Mouse (Mus musculus): Measurements from ENCODE around the gene Itpkb. TPM values are rescaled to one million over a fixed set of nuclear protein-coding genes. Genes with fewer than 3 reads are reported as not detected.

Gene Itpkb
- polyA plus RNA-seq, 1 experiment from 2014 or later = 10.9 TPM

GRCm38 (mm10) chr1:180308897-180309296, 21.4 kb upstream of the Itpkb start:
- WGBS = 74% methylated on average over 4 of the region's 4 CpGs
- H3K36me3 ChIP-seq (ENCODE audit: control insufficient read depth, insufficient read depth, low read length) = no peaks in the 10 kb centered on the region

GRCm38 (mm10) chr1:180312286-180312685, 18.0 kb upstream of the Itpkb start:
- H3K27me3 ChIP-seq (ENCODE audit: control insufficient read depth, insufficient read depth, low read length) = no peaks in the 10 kb centered on the region
- no peak for ATAC-seq (ENCODE audit: insufficient number of reproducible peaks, insufficient read depth, low FRiP score, low read depth)
- no peaks in the 10 kb centered on the region for H3K36me3 ChIP-seq (ENCODE audit: control insufficient read depth, insufficient read depth, low read length)
- H3K4me3 ChIP-seq (ENCODE audit: low read depth, low read length) = no peak overlapping the region
- no peaks in the 10 kb centered on the region for H3K9me3 ChIP-seq (ENCODE audit: control insufficient read depth, low read depth, low read length)
- H3K4me1 ChIP-seq (ENCODE audit: control insufficient read depth, insufficient read depth, low read length) = peaks cover 31% of the 10 kb centered on the region
- 0 out of 2 replicates have a peak overlapping the region, but pooled peaks have one; percentile 4 for H3K27ac ChIP-seq (ENCODE audit: low read length)
- H3K4me2 ChIP-seq (replicated peaks; ENCODE audit: low read depth, low read length) = no peak overlapping the region
- WGBS = 78% methylated on average over 6 of the region's 6 CpGs
- no peak overlapping the region for H3K9ac ChIP-seq (replicated peaks; ENCODE audit: low read depth, low read length)

More at GRCm38 (mm10) chr1:180308897-180309296, 21.4 kb upstream of the Itpkb start:
- H3K9me3 ChIP-seq (ENCODE audit: control insufficient read depth, low read depth, low read length) = no peaks in the 10 kb centered on the region
- no peak overlapping the region for H3K4me2 ChIP-seq (replicated peaks; ENCODE audit: low read depth, low read length)
- no peak overlapping the region for H3K4me3 ChIP-seq (ENCODE audit: low read depth, low read length)
- no peak for ATAC-seq (ENCODE audit: insufficient number of reproducible peaks, insufficient read depth, low FRiP score, low read depth)
- H3K27ac ChIP-seq (ENCODE audit: low read length) = no peak overlapping the region
- no peak overlapping the region for H3K9ac ChIP-seq (replicated peaks; ENCODE audit: low read depth, low read length)
- peaks cover 24% of the 10 kb centered on the region for H3K4me1 ChIP-seq (ENCODE audit: control insufficient read depth, insufficient read depth, low read length)
- H3K27me3 ChIP-seq (ENCODE audit: control insufficient read depth, insufficient read depth, low read length) = no peaks in the 10 kb centered on the region

GRCm38 (mm10) chr1:180312792-180313311, 17.4 kb upstream of the Itpkb start:
- Histone ChIP-seq H3K4me2 (replicated peaks; ENCODE audit: low read depth, low read length) (peak overlapping the region; percentile 37; the same call in 1 of the 2 replicates), H3K27ac (ENCODE audit: low read length) (0 out of 2 replicates have a peak overlapping the region, but pooled peaks have one; percentile 4)
- no peak for ATAC-seq (ENCODE audit: insufficient number of reproducible peaks, insufficient read depth, low FRiP score, low read depth)

GRCm38 (mm10) chr1:180313517-180314440, 16.5 kb upstream of the Itpkb start:
- Histone ChIP-seq H3K36me3 (ENCODE audit: control insufficient read depth, insufficient read depth, low read length) (no peaks in the 10 kb centered on the region), H3K27ac (ENCODE audit: low read length) (no peak overlapping the region), H3K27me3 (ENCODE audit: control insufficient read depth, insufficient read depth, low read length) (no peaks in the 10 kb centered on the region), H3K4me3 (ENCODE audit: low read depth, low read length) (peak overlapping the region; percentile 11; the same call in 1 of the 2 replicates), H3K9me3 (ENCODE audit: control insufficient read depth, low read depth, low read length) (no peaks in the 10 kb centered on the region), H3K4me2 (replicated peaks; ENCODE audit: low read depth, low read length) (peak overlapping the region; percentile 37), H3K9ac (replicated peaks; ENCODE audit: low read depth, low read length) (no peak overlapping the region), H3K4me1 (ENCODE audit: control insufficient read depth, insufficient read depth, low read length) (peaks cover 21% of the 10 kb centered on the region)
- ATAC-seq (ENCODE audit: insufficient number of reproducible peaks, insufficient read depth, low FRiP score, low read depth) = peak; percentile 70
- 11% methylated on average over 20 of the region's 20 CpGs for WGBS

More at GRCm38 (mm10) chr1:180312792-180313311, 17.4 kb upstream of the Itpkb start:
- WGBS = 42% methylated on average over 6 of the region's 6 CpGs
- peaks cover 25% of the 10 kb centered on the region for H3K4me1 ChIP-seq (ENCODE audit: control insufficient read depth, insufficient read depth, low read length)
- H3K36me3 ChIP-seq (ENCODE audit: control insufficient read depth, insufficient read depth, low read length) = no peaks in the 10 kb centered on the region
- H3K9ac ChIP-seq (replicated peaks; ENCODE audit: low read depth, low read length) = no peak overlapping the region
- no peak overlapping the region for H3K4me3 ChIP-seq (ENCODE audit: low read depth, low read length)
- H3K9me3 ChIP-seq (ENCODE audit: control insufficient read depth, low read depth, low read length) = no peaks in the 10 kb centered on the region
- H3K27me3 ChIP-seq (ENCODE audit: control insufficient read depth, insufficient read depth, low read length) = no peaks in the 10 kb centered on the region

GRCm38 (mm10) chr1:180314641-180315040, 15.6 kb upstream of the Itpkb start:
- H3K4me1 ChIP-seq (ENCODE audit: control insufficient read depth, insufficient read depth, low read length) = peaks cover 21% of the 10 kb centered on the region
- no peak overlapping the region for H3K4me2 ChIP-seq (replicated peaks; ENCODE audit: low read depth, low read length)
- 72% methylated on average over 11 of the region's 11 CpGs for WGBS
- ATAC-seq (ENCODE audit: insufficient number of reproducible peaks, insufficient read depth, low FRiP score, low read depth) = no peak
- no peaks in the 10 kb centered on the region for H3K27me3 ChIP-seq (ENCODE audit: control insufficient read depth, insufficient read depth, low read length)
- no peaks in the 10 kb centered on the region for H3K36me3 ChIP-seq (ENCODE audit: control insufficient read depth, insufficient read depth, low read length)
- no peaks in the 10 kb centered on the region for H3K9me3 ChIP-seq (ENCODE audit: control insufficient read depth, low read depth, low read length)
- H3K27ac ChIP-seq (ENCODE audit: low read length) = no peak overlapping the region
- no peak overlapping the region for H3K9ac ChIP-seq (replicated peaks; ENCODE audit: low read depth, low read length)
- no peak overlapping the region for H3K4me3 ChIP-seq (ENCODE audit: low read depth, low read length)

GRCm38 (mm10) chr1:180315127-180315526, 15.2 kb upstream of the Itpkb start:
- no peak for ATAC-seq (ENCODE audit: insufficient number of reproducible peaks, insufficient read depth, low FRiP score, low read depth)
- WGBS = 48% methylated on average over 3 of the region's 3 CpGs
- no peaks in the 10 kb centered on the region for H3K27me3 ChIP-seq (ENCODE audit: control insufficient read depth, insufficient read depth, low read length)

GRCm38 (mm10) chr1:180317450-180317849, 12.8 kb upstream of the Itpkb start:
- no peak overlapping the region for H3K27ac ChIP-seq (ENCODE audit: low read length)

More at GRCm38 (mm10) chr1:180315127-180315526, 15.2 kb upstream of the Itpkb start:
- Histone ChIP-seq H3K4me3 (ENCODE audit: low read depth, low read length) (no peak overlapping the region), H3K4me2 (replicated peaks; ENCODE audit: low read depth, low read length) (no peak overlapping the region), H3K9ac (replicated peaks; ENCODE audit: low read depth, low read length) (no peak overlapping the region), H3K9me3 (ENCODE audit: control insufficient read depth, low read depth, low read length) (no peaks in the 10 kb centered on the region), H3K27ac (ENCODE audit: low read length) (no peak overlapping the region), H3K4me1 (ENCODE audit: control insufficient read depth, insufficient read depth, low read length) (peaks cover 21% of the 10 kb centered on the region), H3K36me3 (ENCODE audit: control insufficient read depth, insufficient read depth, low read length) (no peaks in the 10 kb centered on the region)

GRCm38 (mm10) chr1:180318407-180318806, 11.9 kb upstream of the Itpkb start:
- WGBS = 82% methylated on average over 5 of the region's 5 CpGs
- H3K36me3 ChIP-seq (ENCODE audit: control insufficient read depth, insufficient read depth, low read length) = no peaks in the 10 kb centered on the region
- H3K4me2 ChIP-seq (replicated peaks; ENCODE audit: low read depth, low read length) = no peak overlapping the region
- H3K27me3 ChIP-seq (ENCODE audit: control insufficient read depth, insufficient read depth, low read length) = no peaks in the 10 kb centered on the region
- H3K4me3 ChIP-seq (ENCODE audit: low read depth, low read length) = no peak overlapping the region
- H3K9ac ChIP-seq (replicated peaks; ENCODE audit: low read depth, low read length) = no peak overlapping the region
- ATAC-seq (ENCODE audit: insufficient number of reproducible peaks, insufficient read depth, low FRiP score, low read depth) = no peak
- no peaks in the 10 kb centered on the region for H3K9me3 ChIP-seq (ENCODE audit: control insufficient read depth, low read depth, low read length)
- H3K27ac ChIP-seq (ENCODE audit: low read length) = no peak overlapping the region
- H3K4me1 ChIP-seq (ENCODE audit: control insufficient read depth, insufficient read depth, low read length) = peaks cover 13% of the 10 kb centered on the region

More at GRCm38 (mm10) chr1:180317450-180317849, 12.8 kb upstream of the Itpkb start:
- Histone ChIP-seq H3K9me3 (ENCODE audit: control insufficient read depth, low read depth, low read length) (no peaks in the 10 kb centered on the region), H3K4me1 (ENCODE audit: control insufficient read depth, insufficient read depth, low read length) (peaks cover 21% of the 10 kb centered on the region), H3K9ac (replicated peaks; ENCODE audit: low read depth, low read length) (no peak overlapping the region), H3K36me3 (ENCODE audit: control insufficient read depth, insufficient read depth, low read length) (no peaks in the 10 kb centered on the region), H3K27me3 (ENCODE audit: control insufficient read depth, insufficient read depth, low read length) (no peaks in the 10 kb centered on the region), H3K4me3 (ENCODE audit: low read depth, low read length) (no peak overlapping the region), H3K4me2 (replicated peaks; ENCODE audit: low read depth, low read length) (no peak overlapping the region)
- no peak for ATAC-seq (ENCODE audit: insufficient number of reproducible peaks, insufficient read depth, low FRiP score, low read depth)
- 75% methylated on average over 4 of the region's 4 CpGs for WGBS

All from stomach, embryonic 14.5 days (tissue).